Mouse (Mus musculus): Measurements from ENCODE around the gene Ube2h.
"Not testable (repeated sequence)": the region's sequence is repeated elsewhere in the genome, so short reads cannot be mapped to it uniquely, and the experiment has no call there.

Ube2h gene

GRCm38 (mm10) chr6:30242928-30243327 is 61.4 kb downstream of the Ube2h start:
- no peak for DNase-seq

- no peak for DNase-seq
Measured at GRCm38 (mm10) chr6:30240105-30240504, 64.2 kb downstream of the Ube2h start.

- DNase-seq, result no peak
Measured at GRCm38 (mm10) chr6:30239207-30239606, 65.1 kb downstream of the Ube2h start.

GRCm38 (mm10) chr6:30238079-30238478 is 66.3 kb downstream of the Ube2h start:
- no peak for DNase-seq

- DNase-seq, result no peak
Measured at GRCm38 (mm10) chr6:30236564-30236963, 67.8 kb downstream of the Ube2h start.

GRCm38 (mm10) chr6:30231758-30232293 is 72.5 kb downstream of the Ube2h start:
- no peak for DNase-seq

- no peak for DNase-seq
Measured at GRCm38 (mm10) chr6:30230246-30230645, 74.1 kb downstream of the Ube2h start.

GRCm38 (mm10) chr6:30228921-30229320 is 75.4 kb downstream of the Ube2h start:
- no peak for DNase-seq

GRCm38 (mm10) chr6:30228353-30228752 is 76.0 kb downstream of the Ube2h start:
- no peak for DNase-seq

- DNase-seq, result no peak
Measured at GRCm38 (mm10) chr6:30226971-30227700, 77.2 kb downstream of the Ube2h start.

GRCm38 (mm10) chr6:30224693-30225092 is 79.6 kb downstream of the Ube2h start:
- no peak for DNase-seq

GRCm38 (mm10) chr6:30222321-30222720 is 82.0 kb downstream of the Ube2h start:
- no peak for DNase-seq

GRCm38 (mm10) chr6:30217581-30217980 is 86.8 kb downstream of the Ube2h start:
- DNase-seq, result no peak

- DNase-seq, result no peak
Measured at GRCm38 (mm10) chr6:30212468-30212867, 91.9 kb downstream of the Ube2h start.

- no peak for DNase-seq
Measured at GRCm38 (mm10) chr6:30211641-30212455, 92.5 kb downstream of the Ube2h start.

- peak; percentile 61 for DNase-seq
Measured at GRCm38 (mm10) chr6:30210788-30211187, 93.6 kb downstream of the Ube2h start.

GRCm38 (mm10) chr6:30208844-30209243 is 95.5 kb downstream of the Ube2h start:
- DNase-seq, result no peak

- DNase-seq, result peak; percentile 67
Measured at GRCm38 (mm10) chr6:30205587-30206202, 98.6 kb downstream of the Ube2h start.

GRCm38 (mm10) chr6:30205180-30205538 is 99.2 kb downstream of the Ube2h start:
- DNase-seq, result not testable (repeated sequence)

- DNase-seq, result no peak
Measured at GRCm38 (mm10) chr6:30204383-30205179, 99.8 kb downstream of the Ube2h start.

GRCm38 (mm10) chr6:30196143-30196542 is 108.2 kb downstream of the Ube2h start:
- DNase-seq, result no peak

- DNase-seq, result no peak
Measured at GRCm38 (mm10) chr6:30195656-30196055, 108.7 kb downstream of the Ube2h start.

- DNase-seq, result no peak
Measured at GRCm38 (mm10) chr6:30183624-30184023, 120.7 kb downstream of the Ube2h start.
